Mouse (Mus musculus): ENCODE measurements at regions not wholly inside any gene's neighbourhood (a gene's known extent, or its start where the extent isn't known, plus 50 kb on each side); places are given as distances from the start of the nearest gene placed in this dataset.

DNA sequence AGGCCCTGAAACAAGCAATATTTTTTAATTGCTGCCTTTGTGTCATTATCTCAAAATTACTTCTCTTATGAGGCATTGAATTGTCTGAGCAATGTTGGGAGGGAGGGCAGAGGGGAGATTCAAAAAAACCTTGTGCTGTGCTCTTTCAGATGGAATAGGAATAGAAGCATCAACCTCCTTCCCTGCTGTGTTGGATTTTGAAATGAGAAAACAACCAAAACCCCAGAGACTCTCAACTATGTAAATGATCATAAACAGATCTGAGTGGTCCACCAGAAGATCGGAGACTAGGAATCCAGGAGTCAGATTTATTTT, 204.5 kb downstream of the Fam76b start:
- Histone ChIP-seq H3K4me3 (ENCODE audit: insufficient read depth, poor library complexity, severe bottlenecking) (no peak overlapping the region), H3K36me3 (ENCODE audit: control insufficient read depth, insufficient read depth) (no peaks in the 10 kb centered on the region), H3K79me2 (ENCODE audit: control insufficient read depth, insufficient read depth) (no peaks in the 10 kb centered on the region), H3K27me3 (ENCODE audit: control insufficient read depth, insufficient read depth, insufficient read length) (no peaks in the 10 kb centered on the region), H3K79me3 (ENCODE audit: low read depth) (no peaks in the 10 kb centered on the region), H3ac (ENCODE audit: control insufficient read depth, insufficient read length, low read depth) (no peak overlapping the region)
- TF ChIP-seq CTCF (IDR thresholded peaks at IDR 0.05; ENCODE audit: control insufficient read depth, insufficient read depth, insufficient read length) (no peak), USF1 (IDR thresholded peaks at IDR 0.05; ENCODE audit: low read depth) (no peak), MAX (IDR thresholded peaks at IDR 0.05) (no peak), FOSL1 (IDR thresholded peaks at IDR 0.05; ENCODE audit: insufficient read depth, low read length, poor library complexity, severe bottlenecking) (no peak), MYOD1 (IDR thresholded peaks at IDR 0.05; ENCODE audit: control insufficient read depth, insufficient read length, low read depth) (no peak), MYOG (IDR thresholded peaks at IDR 0.05; ENCODE audit: control insufficient read depth, extremely low read depth, insufficient read length) (no peak), CEBPB (IDR thresholded peaks at IDR 0.05; ENCODE audit: low read depth) (no peak)

DNA sequence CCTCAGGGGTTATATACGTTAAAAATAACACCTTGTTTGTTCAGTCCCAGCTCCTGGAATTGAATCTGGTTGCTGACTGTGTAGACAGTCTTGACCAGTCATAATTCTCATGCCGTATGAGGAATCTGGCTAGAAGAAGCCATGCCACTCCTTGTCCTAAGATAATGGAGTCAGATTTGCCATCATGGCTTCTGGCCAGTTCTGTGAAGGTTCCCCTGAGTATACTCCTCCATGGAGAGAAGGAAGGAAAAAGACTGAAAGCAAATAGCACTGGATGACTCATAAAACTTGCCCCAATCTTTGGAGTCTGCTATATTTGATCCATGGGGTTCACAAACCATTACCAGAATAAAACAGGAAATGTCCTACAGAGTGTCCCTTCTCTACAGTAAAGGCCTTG, 208.0 kb downstream of the Fam76b start:
- Histone ChIP-seq H3K36me3 (ENCODE audit: control insufficient read depth, insufficient read depth) (no peaks in the 10 kb centered on the region), H3K79me3 (ENCODE audit: low read depth) (no peaks in the 10 kb centered on the region), H3K27me3 (ENCODE audit: control insufficient read depth, insufficient read depth, insufficient read length) (no peaks in the 10 kb centered on the region), H3K79me2 (ENCODE audit: control insufficient read depth, insufficient read depth) (no peaks in the 10 kb centered on the region), H3K4me3 (ENCODE audit: insufficient read depth, poor library complexity, severe bottlenecking) (no peak overlapping the region), H3ac (ENCODE audit: control insufficient read depth, insufficient read length, low read depth) (no peak overlapping the region)
- TF ChIP-seq MYOD1 (IDR thresholded peaks at IDR 0.05; ENCODE audit: control insufficient read depth, insufficient read length, low read depth) (no peak), FOSL1 (IDR thresholded peaks at IDR 0.05; ENCODE audit: insufficient read depth, low read length, poor library complexity, severe bottlenecking) (no peak), MAX (IDR thresholded peaks at IDR 0.05) (no peak), MYOG (IDR thresholded peaks at IDR 0.05; ENCODE audit: control insufficient read depth, extremely low read depth, insufficient read length) (no peak), USF1 (IDR thresholded peaks at IDR 0.05; ENCODE audit: low read depth) (no peak), CTCF (IDR thresholded peaks at IDR 0.05; ENCODE audit: control insufficient read depth, insufficient read depth, insufficient read length) (no peak), CEBPB (IDR thresholded peaks at IDR 0.05; ENCODE audit: low read depth) (no peak)

GRCm38 (mm10) chr9:14041900-14042435, 214.5 kb downstream of the Fam76b start:
- no peaks in the 10 kb centered on the region for H3K27me3 ChIP-seq (ENCODE audit: control insufficient read depth, insufficient read depth, insufficient read length)
- no peaks in the 10 kb centered on the region for H3K36me3 ChIP-seq (ENCODE audit: control insufficient read depth, insufficient read depth)
- TF ChIP-seq MYOD1 (IDR thresholded peaks at IDR 0.05; ENCODE audit: control insufficient read depth, insufficient read length, low read depth) (no peak), CEBPB (IDR thresholded peaks at IDR 0.05; ENCODE audit: low read depth) (no peak), MYOG (IDR thresholded peaks at IDR 0.05; ENCODE audit: control insufficient read depth, extremely low read depth, insufficient read length) (no peak), CTCF (IDR thresholded peaks at IDR 0.05; ENCODE audit: control insufficient read depth, insufficient read depth, insufficient read length) (no peak), FOSL1 (IDR thresholded peaks at IDR 0.05; ENCODE audit: insufficient read depth, low read length, poor library complexity, severe bottlenecking) (no peak), USF1 (IDR thresholded peaks at IDR 0.05; ENCODE audit: low read depth) (no peak), MAX (IDR thresholded peaks at IDR 0.05) (no peak)
- H3K79me2 ChIP-seq (ENCODE audit: control insufficient read depth, insufficient read depth), result no peaks in the 10 kb centered on the region
- no peak overlapping the region for H3ac ChIP-seq (ENCODE audit: control insufficient read depth, insufficient read length, low read depth)
- H3K4me3 ChIP-seq (ENCODE audit: insufficient read depth, poor library complexity, severe bottlenecking), result no peak overlapping the region
- no peaks in the 10 kb centered on the region for H3K79me3 ChIP-seq (ENCODE audit: low read depth)

DNA sequence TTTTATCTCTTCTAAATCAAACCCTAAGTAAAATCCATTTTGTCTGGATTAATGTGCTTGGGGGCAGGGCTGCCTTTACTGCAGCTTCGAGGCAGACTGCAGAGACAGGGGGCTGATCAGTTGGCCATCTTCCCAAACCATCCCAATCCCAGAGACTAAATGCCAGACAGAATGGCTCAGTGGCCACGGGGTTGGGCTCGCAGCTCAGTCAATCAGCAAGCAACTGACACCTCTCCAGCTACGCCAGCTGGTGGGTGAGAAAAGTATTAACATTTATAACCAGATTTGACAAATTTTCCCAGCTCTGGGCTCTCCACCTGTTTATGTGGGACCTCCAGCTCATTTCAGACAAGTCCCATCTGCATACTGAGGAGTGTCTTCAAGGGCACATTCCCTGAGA, 220.7 kb downstream of the Fam76b start:
- no peaks in the 10 kb centered on the region for H3K36me3 ChIP-seq (ENCODE audit: control insufficient read depth, insufficient read depth)
- no peak overlapping the region for H3ac ChIP-seq (ENCODE audit: control insufficient read depth, insufficient read length, low read depth)
- no peaks in the 10 kb centered on the region for H3K79me2 ChIP-seq (ENCODE audit: control insufficient read depth, insufficient read depth)
- H3K4me3 ChIP-seq (ENCODE audit: insufficient read depth, poor library complexity, severe bottlenecking), result no peak overlapping the region
- H3K27me3 ChIP-seq (ENCODE audit: control insufficient read depth, insufficient read depth, insufficient read length), result no peaks in the 10 kb centered on the region
- no peaks in the 10 kb centered on the region for H3K79me3 ChIP-seq (ENCODE audit: low read depth)
- no peak for TF ChIP-seq CTCF (IDR thresholded peaks at IDR 0.05; ENCODE audit: control insufficient read depth, insufficient read depth, insufficient read length)
- TF ChIP-seq FOSL1 (IDR thresholded peaks at IDR 0.05; ENCODE audit: insufficient read depth, low read length, poor library complexity, severe bottlenecking), result no peak
- TF ChIP-seq MYOG (IDR thresholded peaks at IDR 0.05; ENCODE audit: control insufficient read depth, extremely low read depth, insufficient read length), result no peak
- TF ChIP-seq MYOD1 (IDR thresholded peaks at IDR 0.05; ENCODE audit: control insufficient read depth, insufficient read length, low read depth), result no peak
- no peak for TF ChIP-seq MAX (IDR thresholded peaks at IDR 0.05)
- TF ChIP-seq CEBPB (IDR thresholded peaks at IDR 0.05; ENCODE audit: low read depth), result no peak
- TF ChIP-seq USF1 (IDR thresholded peaks at IDR 0.05; ENCODE audit: low read depth), result no peak

DNA sequence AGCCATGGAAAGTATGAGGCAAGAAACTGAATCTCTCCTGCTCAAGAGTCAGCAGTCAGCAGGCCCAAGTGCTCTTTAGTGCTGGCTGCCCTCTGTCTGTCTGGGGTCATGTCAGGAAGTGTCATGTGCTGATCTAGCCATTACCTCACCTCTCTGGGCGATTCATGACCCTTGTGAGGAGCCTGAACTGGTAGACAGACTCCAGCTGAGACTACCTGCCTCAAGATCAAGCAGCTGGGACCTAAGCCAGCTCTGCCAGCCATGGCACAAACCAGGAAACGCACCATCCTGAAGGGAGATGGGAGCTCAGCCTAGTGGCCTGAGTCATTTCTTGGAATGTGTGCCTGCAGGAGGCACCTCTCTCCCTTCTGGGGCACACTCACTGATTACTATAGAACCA, 221.2 kb upstream of the Sesn3 start:
- Histone ChIP-seq H3K79me2 (ENCODE audit: control insufficient read depth, insufficient read depth) (no peaks in the 10 kb centered on the region), H3K4me3 (ENCODE audit: insufficient read depth, poor library complexity, severe bottlenecking) (no peak overlapping the region), H3K27me3 (ENCODE audit: control insufficient read depth, insufficient read depth, insufficient read length) (no peaks in the 10 kb centered on the region), H3ac (ENCODE audit: control insufficient read depth, insufficient read length, low read depth) (no peak overlapping the region), H3K79me3 (ENCODE audit: low read depth) (no peaks in the 10 kb centered on the region), H3K36me3 (ENCODE audit: control insufficient read depth, insufficient read depth) (no peaks in the 10 kb centered on the region)
- TF ChIP-seq FOSL1 (IDR thresholded peaks at IDR 0.05; ENCODE audit: insufficient read depth, low read length, poor library complexity, severe bottlenecking), result no peak
- no peak for TF ChIP-seq CTCF (IDR thresholded peaks at IDR 0.05; ENCODE audit: control insufficient read depth, insufficient read depth, insufficient read length)
- no peak for TF ChIP-seq CEBPB (IDR thresholded peaks at IDR 0.05; ENCODE audit: low read depth)
- no peak for TF ChIP-seq USF1 (IDR thresholded peaks at IDR 0.05; ENCODE audit: low read depth)
- TF ChIP-seq MAX (IDR thresholded peaks at IDR 0.05), result no peak
- no peak for TF ChIP-seq MYOD1 (IDR thresholded peaks at IDR 0.05; ENCODE audit: control insufficient read depth, insufficient read length, low read depth)
- TF ChIP-seq MYOG (IDR thresholded peaks at IDR 0.05; ENCODE audit: control insufficient read depth, extremely low read depth, insufficient read length), result no peak

Measured in C2C12 (cell line).